Mouse (Mus musculus) spleen, adult 2 months (tissue): ENCODE data around the gene Gins2.
A peak's percentile ranks its signal among the peaks of the same experiment; 100 is the strongest.

Source experiments
- CTCF ChIP-seq: fragments of 200-500 bp; IDR thresholded peaks from 2 replicates; pipeline ENCODE4 v1.5.1; 2011; ENCODE audit warnings: mild to moderate bottlenecking, inconsistent platforms; ENCODE audit not compliant: insufficient read depth, insufficient read length, insufficient replicate concordance; ENCODE audit errors: extremely low read depth
- POLR2A ChIP-seq: fragments of 200-500 bp; IDR thresholded peaks from 2 replicates; pipeline ENCODE4 v1.6.1; 2011; ENCODE audit warnings: low read depth, low read length, inconsistent platforms

GRCm38 (mm10) chr8:120595963-120596362, 6.9 kb upstream of the Gins2 start:
- peak; percentile 70; the same call in 1 of the 2 replicates for TF ChIP-seq CTCF
- TF ChIP-seq POLR2A, result no peak
